In genomic region chrX:152818996-152819395, GRCm38 (mm10) we compare ENCODE assay signal across 10 mouse cellular contexts. TPM values are rescaled to one million over a fixed set of nuclear protein-coding genes. Genes with fewer than 3 reads are reported as not detected.
DNase-seq lines count a peak whose midpoint lies in the region; ATAC-seq lines count a peak whose summit lies in the region.
"Had no signal": no experiment of that assay in that cellular context is flagged by ENCODE, and none has a peak within 500 bp of the region (broad histone marks: within the 10 kb centered on the region; RNA-seq: fewer than 3 reads in every experiment).

No protein-coding gene starts in this region.

- H3K27ac ChIP-seq in hindbrain, embryonic 14.5 days: no peak overlapping the region
- H3K27ac ChIP-seq in hindbrain, embryonic 10.5 days: no peak overlapping the region
- no peak overlapping the region for H3K27ac ChIP-seq in midbrain, embryonic 14.5 days (replicated peaks; ENCODE audit: low read depth, low read length)
- no peak overlapping the region for H3K27ac ChIP-seq in midbrain, embryonic 15.5 days
- no peak overlapping the region for H3K27ac ChIP-seq in embryonic facial prominence, embryonic 14.5 days (replicated peaks; ENCODE audit: low read depth, low read length)

- no peaks in the 10 kb centered on the region for H3K4me1 ChIP-seq in hindbrain, embryonic 14.5 days (replicated peaks; ENCODE audit: control insufficient read depth, insufficient read depth, low read length)
- H3K4me1 ChIP-seq in hindbrain, embryonic 10.5 days (replicated peaks): no peaks in the 10 kb centered on the region
- no peaks in the 10 kb centered on the region for H3K4me1 ChIP-seq in midbrain, embryonic 14.5 days (ENCODE audit: control insufficient read depth, insufficient read depth, low read length)
- no peaks in the 10 kb centered on the region for H3K4me1 ChIP-seq in midbrain, embryonic 15.5 days
- H3K4me1 ChIP-seq in embryonic facial prominence, embryonic 14.5 days (ENCODE audit: control insufficient read depth, insufficient read depth, low read length): no peaks in the 10 kb centered on the region
- H3K4me1 ChIP-seq: megakaryocyte, embryonic 14.5 days had no signal

- H3K36me3 ChIP-seq in hindbrain, embryonic 14.5 days (replicated peaks; ENCODE audit: control insufficient read depth, insufficient read depth): no peaks in the 10 kb centered on the region
- no peaks in the 10 kb centered on the region for H3K36me3 ChIP-seq in hindbrain, embryonic 10.5 days
- no peaks in the 10 kb centered on the region for H3K36me3 ChIP-seq in midbrain, embryonic 14.5 days (ENCODE audit: control insufficient read depth, insufficient read depth, low read length)
- H3K36me3 ChIP-seq in midbrain, embryonic 15.5 days (replicated peaks): no peaks in the 10 kb centered on the region
- H3K36me3 ChIP-seq in embryonic facial prominence, embryonic 14.5 days (ENCODE audit: control insufficient read depth, insufficient read depth, low read length): no peaks in the 10 kb centered on the region

- DNase-seq in hindbrain, embryonic 14.5 days (ENCODE audit: low spot score): peak; percentile 33
- DNase-seq in hindbrain, embryonic 10.5 days (ENCODE audit: low spot score): no peak
- DNase-seq in midbrain, embryonic 14.5 days: peak; percentile 29
- peak; percentile 7 for DNase-seq in embryonic facial prominence, embryonic 14.5 days (ENCODE audit: low spot score)
- peak; percentile 4 for DNase-seq in yolk sac, embryonic 10.5 days (ENCODE audit: low spot score)
- DNase-seq: cerebellum, postnatal 36 days; thymus, postnatal 25 days had no signal

- H3K9ac ChIP-seq in hindbrain, embryonic 14.5 days: no peak overlapping the region
- H3K9ac ChIP-seq in midbrain, embryonic 14.5 days (replicated peaks; ENCODE audit: low read length): no peak overlapping the region
- H3K9ac ChIP-seq in midbrain, embryonic 15.5 days: no peak overlapping the region
- H3K9ac ChIP-seq in embryonic facial prominence, embryonic 14.5 days (ENCODE audit: low read depth, low read length): no peak overlapping the region

- no peaks in the 10 kb centered on the region for H3K9me3 ChIP-seq in hindbrain, embryonic 14.5 days (ENCODE audit: control insufficient read depth, low read length)
- H3K9me3 ChIP-seq in hindbrain, embryonic 10.5 days: no peaks in the 10 kb centered on the region
- no peaks in the 10 kb centered on the region for H3K9me3 ChIP-seq in midbrain, embryonic 14.5 days (ENCODE audit: control insufficient read depth, low read length)
- H3K9me3 ChIP-seq in midbrain, embryonic 15.5 days: no peaks in the 10 kb centered on the region
- H3K9me3 ChIP-seq in embryonic facial prominence, embryonic 14.5 days (ENCODE audit: control insufficient read depth, low read length): no peaks in the 10 kb centered on the region
- H3K9me3 ChIP-seq: megakaryocyte, embryonic 14.5 days had no signal

- ATAC-seq in hindbrain, embryonic 14.5 days (ENCODE audit: low FRiP score): no peak
- ATAC-seq in midbrain, embryonic 14.5 days (ENCODE audit: low FRiP score, low TSS enrichment): no peak
- no peak for ATAC-seq in midbrain, embryonic 15.5 days (replicated peaks)
- no peak for ATAC-seq in embryonic facial prominence, embryonic 14.5 days (ENCODE audit: low read depth)
- ATAC-seq in erythroblast, adult 5-6 weeks (replicated peaks; ENCODE audit: low FRiP score, poor library complexity, severe bottlenecking): no peak

- no peak overlapping the region for H3K4me2 ChIP-seq in hindbrain, embryonic 14.5 days (replicated peaks)
- H3K4me2 ChIP-seq in midbrain, embryonic 14.5 days (ENCODE audit: low read length): no peak overlapping the region
- no peak overlapping the region for H3K4me2 ChIP-seq in midbrain, embryonic 15.5 days
- no peak overlapping the region for H3K4me2 ChIP-seq in embryonic facial prominence, embryonic 14.5 days (ENCODE audit: low read depth, low read length)

- H3K4me3 ChIP-seq in hindbrain, embryonic 14.5 days (replicated peaks; ENCODE audit: low read length): no peak overlapping the region
- no peak overlapping the region for H3K4me3 ChIP-seq in hindbrain, embryonic 10.5 days
- no peak overlapping the region for H3K4me3 ChIP-seq in midbrain, embryonic 14.5 days (replicated peaks; ENCODE audit: low read depth, low read length)
- no peak overlapping the region for H3K4me3 ChIP-seq in midbrain, embryonic 15.5 days
- H3K4me3 ChIP-seq in embryonic facial prominence, embryonic 14.5 days (ENCODE audit: low read depth, low read length): no peak overlapping the region
- H3K4me3 ChIP-seq: megakaryocyte, embryonic 14.5 days had no signal

- peaks cover 4% of the 10 kb centered on the region; the same call in 1 of the 2 replicates for H3K27me3 ChIP-seq in hindbrain, embryonic 14.5 days (ENCODE audit: control insufficient read depth, insufficient read depth, low read length)
- peaks cover 12% of the 10 kb centered on the region for H3K27me3 ChIP-seq in hindbrain, embryonic 10.5 days (ENCODE audit: insufficient read depth, poor library complexity, severe bottlenecking)
- no peaks in the 10 kb centered on the region for H3K27me3 ChIP-seq in midbrain, embryonic 14.5 days (ENCODE audit: control insufficient read depth, insufficient read depth, low read length)
- H3K27me3 ChIP-seq in midbrain, embryonic 15.5 days (replicated peaks): peaks cover 3% of the 10 kb centered on the region; the same call in 1 of the 2 replicates
- H3K27me3 ChIP-seq in embryonic facial prominence, embryonic 14.5 days (replicated peaks; ENCODE audit: control insufficient read depth, insufficient read depth, low read length): no peaks in the 10 kb centered on the region

RNA-seq across cellular contexts. Expression of gene Gpr143, which starts 37.3 kb away (rescaled TPM):
- polyA plus RNA-seq in hindbrain, embryonic 14.5 days (2014; fragmentation: Nextera tagmentation; extraction: Ambion mirVana): 0.21 and 0.56 TPM in 2 replicates
- 0.20 and 0.22 TPM in 2 replicates for polyA plus RNA-seq in hindbrain, embryonic 10.5 days (2016; fragmentation: Nextera tagmentation; extraction: Ambion mirVana)
- polyA plus RNA-seq in midbrain, embryonic 14.5 days (2014; fragmentation: Nextera tagmentation; extraction: Ambion mirVana): 0.46 and 0.49 TPM in 2 replicates
- polyA plus RNA-seq in midbrain, embryonic 15.5 days (2015; fragmentation: Nextera tagmentation; extraction: Ambion mirVana): 0.24 and 0.25 TPM in 2 replicates
- 0.42 and 0.69 TPM in 2 replicates for polyA plus RNA-seq in embryonic facial prominence, embryonic 14.5 days (2014; fragmentation: Nextera tagmentation; extraction: Ambion mirVana)
- total RNA-seq in erythroblast, adult 5-6 weeks (2015; ENCODE audit: low replicate concordance): not detected in 2 replicates
- total RNA-seq in erythroblast, adult 5-6 weeks (2017; ENCODE audit: low replicate concordance): not detected in 2 replicates

RNA-seq across cellular contexts. Expression of gene Shroom2, which starts 49.7 kb away (rescaled TPM):
- polyA plus RNA-seq in hindbrain, embryonic 14.5 days (2014; fragmentation: Nextera tagmentation; extraction: Ambion mirVana): 133 and 147 TPM in 2 replicates
- 5.5 and 7.0 TPM in 2 replicates for polyA plus RNA-seq in hindbrain, embryonic 10.5 days (2016; fragmentation: Nextera tagmentation; extraction: Ambion mirVana)
- polyA plus RNA-seq in midbrain, embryonic 14.5 days (2014; fragmentation: Nextera tagmentation; extraction: Ambion mirVana): 93.7 and 95.6 TPM in 2 replicates
- polyA plus RNA-seq in midbrain, embryonic 15.5 days (2015; fragmentation: Nextera tagmentation; extraction: Ambion mirVana): 102 and 121 TPM in 2 replicates
- polyA plus RNA-seq in embryonic facial prominence, embryonic 14.5 days (2014; fragmentation: Nextera tagmentation; extraction: Ambion mirVana): 7.6 and 9.5 TPM in 2 replicates
- not detected in 2 replicates for total RNA-seq in erythroblast, adult 5-6 weeks (2015; ENCODE audit: low replicate concordance)
- total RNA-seq in erythroblast, adult 5-6 weeks (2017; ENCODE audit: low replicate concordance): not detected in 2 replicates
